Mouse (Mus musculus): ENCODE measurements around the gene Pld3.
"Not testable (repeated sequence)": the region's sequence is repeated elsewhere in the genome, so short reads cannot be mapped to it uniquely, and the experiment has no call there.

Gene Pld3

GRCm38 (mm10) chr7:27523805-27524204 lies 29.2 kb downstream of the Pld3 start:
- no peak for DNase-seq (ENCODE audit: extremely low spot score)

GRCm38 (mm10) chr7:27522967-27523366 lies 30.1 kb downstream of the Pld3 start, which contains the start of gene Hipk4:
Hipk4 (plus strand) TSS chr7:27523267.
- DNase-seq (ENCODE audit: extremely low spot score) = no peak

- no peak for DNase-seq (ENCODE audit: extremely low spot score)
Observed at GRCm38 (mm10) chr7:27520599-27520998, 32.4 kb downstream of the Pld3 start.

GRCm38 (mm10) chr7:27520104-27520503 lies 32.9 kb downstream of the Pld3 start:
- no peak for DNase-seq (ENCODE audit: extremely low spot score)

- DNase-seq (ENCODE audit: extremely low spot score) = no peak
Observed at GRCm38 (mm10) chr7:27518314-27518713, 34.7 kb downstream of the Pld3 start.

GRCm38 (mm10) chr7:27514961-27515360 lies 38.1 kb downstream of the Pld3 start:
- DNase-seq (ENCODE audit: extremely low spot score) = no peak

- no peak for DNase-seq (ENCODE audit: extremely low spot score)
Observed at GRCm38 (mm10) chr7:27510809-27511208, 42.2 kb downstream of the Pld3 start.

- DNase-seq (ENCODE audit: extremely low spot score) = peak; percentile 65
Observed at GRCm38 (mm10) chr7:27508648-27509005, 44.4 kb downstream of the Pld3 start.

GRCm38 (mm10) chr7:27507711-27508647 lies 45.0 kb downstream of the Pld3 start:
- DNase-seq (ENCODE audit: extremely low spot score) = peak; percentile 100

GRCm38 (mm10) chr7:27506765-27507370 lies 46.1 kb downstream of the Pld3 start:
- DNase-seq (ENCODE audit: extremely low spot score) = peak; percentile 45

GRCm38 (mm10) chr7:27501620-27502019 lies 51.4 kb downstream of the Pld3 start:
- DNase-seq (ENCODE audit: extremely low spot score) = no peak

- no peak for DNase-seq (ENCODE audit: extremely low spot score)
Observed at GRCm38 (mm10) chr7:27499036-27499435, 54.0 kb downstream of the Pld3 start, which contains the start of gene Prx. Prx (plus strand) TSS chr7:27499324.

- not testable (repeated sequence) for DNase-seq (ENCODE audit: extremely low spot score)
Observed at GRCm38 (mm10) chr7:27494659-27495367, 58.2 kb downstream of the Pld3 start.

- DNase-seq (ENCODE audit: extremely low spot score) = no peak
Observed at GRCm38 (mm10) chr7:27493450-27493849, 59.6 kb downstream of the Pld3 start.

GRCm38 (mm10) chr7:27493022-27493421 lies 60.0 kb downstream of the Pld3 start:
- no peak for DNase-seq (ENCODE audit: extremely low spot score)

GRCm38 (mm10) chr7:27491856-27492255 lies 61.2 kb downstream of the Pld3 start:
- no peak for DNase-seq (ENCODE audit: extremely low spot score)

- DNase-seq (ENCODE audit: extremely low spot score) = peak; percentile 88
Observed at GRCm38 (mm10) chr7:27490543-27491329, 62.3 kb downstream of the Pld3 start.

GRCm38 (mm10) chr7:27490227-27490542 lies 62.8 kb downstream of the Pld3 start:
- no peak for DNase-seq (ENCODE audit: extremely low spot score)

- no peak for DNase-seq (ENCODE audit: extremely low spot score)
Observed at GRCm38 (mm10) chr7:27489270-27489869, 63.6 kb downstream of the Pld3 start.

GRCm38 (mm10) chr7:27487740-27488268 lies 65.2 kb downstream of the Pld3 start:
- DNase-seq (ENCODE audit: extremely low spot score) = no peak
